Mouse (Mus musculus) cerebellum, postnatal 4 days (tissue): Measurements from ENCODE around the gene Smyd5.

Experiments used
- DNase-seq, 2 experiments: peaks; one replicate each; pipeline ENCODE4 v3.0.0; 2022; ENCODE audit warnings: low spot score in 2 of 2, mixed read lengths in 1 of 2

The Smyd5 gene

GRCm38 (mm10) chr6:85491606-85492005, 59.8 kb downstream of the Smyd5 start:
- no peak for DNase-seq
